22 mouse cellular contexts compared by ENCODE assay signal in genomic region chr8:93858286-93858685, GRCm38 (mm10). TPM values are rescaled to one million over a fixed set of nuclear protein-coding genes. Genes with fewer than 3 reads are reported as not detected.
"Had no signal": no experiment of that assay in that cellular context is flagged by ENCODE, and none has a peak within 500 bp of the region (broad histone marks: within the 10 kb centered on the region; RNA-seq: fewer than 3 reads in every experiment).

No protein-coding gene starts in this region.

- H3K4me2 ChIP-seq: kidney, embryonic 15.5 days; liver, embryonic 13.5 days; midbrain, embryonic 11.5 days; neural tube, embryonic 12.5 days; neural tube, embryonic 15.5 days; stomach, embryonic 15.5 days had no signal

- H3K4me3 ChIP-seq: kidney, embryonic 15.5 days; left cerebral cortex, adult 2 months; liver, embryonic 13.5 days; neural tube, embryonic 12.5 days; neural tube, embryonic 15.5 days; stomach, embryonic 15.5 days had no signal

- DNase-seq: kidney, adult 8-10 months; kidney, postnatal 10 days; kidney, postnatal 36 days; layer of hippocampus, postnatal 36 days; left cerebral cortex, postnatal 4 days; liver, embryonic 13.5 days; lung, adult 2 months; lung, postnatal 14 days; lung, postnatal 4 days; midbrain, embryonic 14.5 days; right cerebral cortex, adult 18-20 months; right cerebral cortex, postnatal 14 days; right cerebral cortex, postnatal 4 days; thymus, postnatal 36 days had no signal

- H3K36me3 ChIP-seq: kidney, embryonic 15.5 days; liver, embryonic 13.5 days; neural tube, embryonic 12.5 days; neural tube, embryonic 15.5 days; stomach, embryonic 15.5 days had no signal

- H3K27me3 ChIP-seq: kidney, embryonic 15.5 days; liver, embryonic 13.5 days; neural tube, embryonic 12.5 days; neural tube, embryonic 15.5 days; stomach, embryonic 15.5 days had no signal

RNA-seq across cellular contexts. Expression of gene Gnao1, which starts 48.5 kb away (rescaled TPM):
- total RNA-seq: megakaryocyte progenitor cell, adult 5-6 weeks; megakaryocyte-erythroid progenitor cell, adult 5-6 weeks had no signal
